Mouse (Mus musculus): ENCODE data around the gene Rasd1.

Rasd1 gene

GRCm38 (mm10) chr11:59964818-59965217 is at the start of gene Rasd1:
TSS of gene Rasd1 (minus strand) at chr11:59964944.
- peak; percentile 83 to 89 for DNase-seq (ENCODE audit: low spot score in 2 of 2)

GRCm38 (mm10) chr11:60011516-60011915 is 46.8 kb upstream of the Rasd1 start:
- DNase-seq (ENCODE audit: low spot score in 2 of 2) = no peak

- no peak for DNase-seq (ENCODE audit: low spot score in 2 of 2)
Observed at GRCm38 (mm10) chr11:60009451-60009850, 44.7 kb upstream of the Rasd1 start.

GRCm38 (mm10) chr11:60005866-60006265 is 41.1 kb upstream of the Rasd1 start:
- no peak for DNase-seq (ENCODE audit: low spot score in 2 of 2)

GRCm38 (mm10) chr11:60004716-60005115 is 40.0 kb upstream of the Rasd1 start:
- no peak for DNase-seq (ENCODE audit: low spot score in 2 of 2)

GRCm38 (mm10) chr11:60003811-60004210 is 39.1 kb upstream of the Rasd1 start:
- no peak for DNase-seq (ENCODE audit: low spot score in 2 of 2)

GRCm38 (mm10) chr11:60001231-60001980 is 36.7 kb upstream of the Rasd1 start:
- no peak for DNase-seq (ENCODE audit: low spot score in 2 of 2)

GRCm38 (mm10) chr11:59994318-59994717 is 29.6 kb upstream of the Rasd1 start:
- no peak for DNase-seq (ENCODE audit: low spot score in 2 of 2)

GRCm38 (mm10) chr11:59991365-59991764 is 26.6 kb upstream of the Rasd1 start:
- DNase-seq (ENCODE audit: low spot score in 2 of 2) = no peak

GRCm38 (mm10) chr11:59989406-59989805 is 24.7 kb upstream of the Rasd1 start:
- DNase-seq (ENCODE audit: low spot score in 2 of 2) = no peak

GRCm38 (mm10) chr11:59977831-59978230 is 13.1 kb upstream of the Rasd1 start:
- DNase-seq (ENCODE audit: low spot score in 2 of 2) = no peak

- DNase-seq (ENCODE audit: low spot score in 2 of 2) = no peak
Observed at GRCm38 (mm10) chr11:59975241-59975640, 10.5 kb upstream of the Rasd1 start.

GRCm38 (mm10) chr11:59973389-59973788 is 8.6 kb upstream of the Rasd1 start:
- no peak for DNase-seq (ENCODE audit: low spot score in 2 of 2)

- DNase-seq (ENCODE audit: low spot score in 2 of 2) = no peak
Observed at GRCm38 (mm10) chr11:59971691-59972090, 6.9 kb upstream of the Rasd1 start.

- no peak for DNase-seq (ENCODE audit: low spot score in 2 of 2)
Observed at GRCm38 (mm10) chr11:59970780-59971179, 6.0 kb upstream of the Rasd1 start.

- DNase-seq (ENCODE audit: low spot score in 2 of 2) = no peak
Observed at GRCm38 (mm10) chr11:59967765-59968164, 3.0 kb upstream of the Rasd1 start.

- no peak for DNase-seq (ENCODE audit: low spot score in 2 of 2)
Observed at GRCm38 (mm10) chr11:59966102-59966483, 1.3 kb upstream of the Rasd1 start.

GRCm38 (mm10) chr11:59965227-59966101 is 720 bp upstream of the Rasd1 start:
- DNase-seq (ENCODE audit: low spot score in 2 of 2) = peak; percentile 52 to 66

GRCm38 (mm10) chr11:59964163-59964758 is 483 bp downstream of the Rasd1 start:
- peak in 1 of 2 experiments; percentile 8 for DNase-seq (ENCODE audit: low spot score in 2 of 2)

GRCm38 (mm10) chr11:59963364-59964162 is 1.2 kb downstream of the Rasd1 start:
- DNase-seq (ENCODE audit: low spot score in 2 of 2) = no peak

GRCm38 (mm10) chr11:59962590-59962989 is 2.2 kb downstream of the Rasd1 start:
- DNase-seq (ENCODE audit: low spot score in 2 of 2) = no peak
